Mouse (Mus musculus) testis, adult 10 weeks (tissue): ENCODE measurements around the gene 6820408C15Rik. TPM values are rescaled to one million over a fixed set of nuclear protein-coding genes. Genes with fewer than 3 reads are reported as not detected.

ENCODE experiments used
- polyA plus RNA-seq: library from polyadenylated mRNA; stranded (reverse); fragments of 350-450 nt; fragmentation: Illumina TruSeq; extraction: RNeasy Lipid Tissue Mini Kit (QIAGEN cat#74804); gene quantifications from one replicate; pipeline ENCODE4 v1.2.3, GENCODE M21; 2014; ENCODE audit warnings: low read depth, low replicate concordance

The 6820408C15Rik gene
- polyA plus RNA-seq: 73.2 TPM

DNA sequence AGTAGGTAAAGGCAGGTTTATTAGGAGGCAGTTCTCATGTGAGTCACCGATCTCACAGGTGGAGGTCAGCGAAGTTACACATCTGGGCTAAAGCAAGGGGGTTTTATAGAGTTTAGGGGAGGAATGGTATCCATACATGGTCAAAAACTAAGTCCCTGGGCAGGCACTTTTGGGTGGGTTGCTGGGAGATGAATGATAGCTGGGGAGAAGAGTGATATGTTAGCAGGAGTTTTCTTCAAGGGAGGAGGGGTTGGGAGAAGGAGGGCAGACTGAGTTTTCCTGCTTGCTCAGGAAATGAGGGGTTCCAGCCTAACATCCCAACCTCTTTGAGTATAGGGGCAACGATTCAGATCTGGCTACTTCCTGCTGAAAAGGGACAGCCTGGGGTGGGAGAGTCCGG lies at the start of gene 6820408C15Rik:
Gene 6820408C15Rik (plus strand): TSS at position 301 of the 400 bp plus-strand sequence.

DNA sequence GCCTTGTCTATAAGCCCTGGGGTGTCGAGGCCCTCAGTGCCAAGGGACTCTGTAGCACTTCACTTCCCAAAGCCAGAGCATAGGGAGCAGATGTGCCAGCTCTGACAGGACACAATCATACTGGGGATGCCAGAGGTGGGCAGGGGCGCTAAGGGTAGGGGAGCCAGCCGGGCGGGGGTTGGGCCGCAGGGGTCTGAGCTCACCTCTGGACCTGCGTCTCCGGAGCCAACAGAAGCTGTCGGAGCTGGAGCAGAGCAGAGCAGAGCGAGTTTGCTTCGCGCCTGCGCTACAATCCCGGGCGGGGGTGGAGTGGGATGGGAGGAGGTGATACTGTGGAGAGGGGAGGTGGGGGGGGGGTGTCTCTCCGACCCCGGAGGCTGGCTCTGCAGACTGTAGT lies 39.0 kb upstream of the 6820408C15Rik start, which contains the start of gene Nrsn2:
Gene Nrsn2 (minus strand): TSS at position 294 of the 397 bp plus-strand sequence.

DNA sequence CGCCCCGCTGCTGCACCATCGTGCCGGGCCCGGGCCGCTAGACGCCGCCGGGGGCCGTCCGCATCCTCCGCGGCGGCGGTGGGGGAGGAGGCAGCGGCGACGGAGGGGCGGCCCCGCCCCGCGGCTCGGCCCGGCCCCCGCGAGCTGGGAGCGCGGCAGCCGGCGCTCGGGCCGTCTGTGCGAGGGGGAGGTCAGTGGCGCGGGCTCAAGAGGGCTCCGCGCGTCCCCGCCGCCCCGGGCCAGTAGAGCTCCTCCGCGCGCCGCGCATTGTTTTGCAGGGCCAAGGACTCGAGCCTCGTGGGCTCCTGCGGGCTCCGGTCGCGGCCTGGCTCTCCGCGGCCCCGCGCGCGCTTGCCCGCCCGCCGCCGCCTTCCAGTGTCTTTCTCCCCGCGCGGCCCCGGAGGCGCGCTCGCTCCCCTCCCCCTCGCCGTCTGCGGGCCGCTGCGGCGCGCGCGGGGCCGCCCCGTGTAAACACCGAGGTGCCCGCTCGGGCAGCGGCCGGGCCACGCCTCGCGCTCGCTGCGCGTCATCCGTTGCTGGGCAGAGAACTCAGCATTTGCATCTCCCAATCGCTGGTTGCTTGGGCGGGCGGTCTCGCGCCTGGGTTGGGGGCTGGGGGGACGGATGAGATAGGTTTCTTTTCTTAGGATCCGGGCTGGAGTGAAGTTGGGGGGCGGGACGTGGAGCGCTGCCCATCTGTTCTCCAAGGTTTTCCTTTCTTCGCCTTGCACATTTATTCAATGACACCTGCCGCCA lies 17.5 kb upstream of the 6820408C15Rik start, which contains the start of gene Sox12:
Gene Sox12 (minus strand): TSS at position 384 of the 756 bp plus-strand sequence.

DNA sequence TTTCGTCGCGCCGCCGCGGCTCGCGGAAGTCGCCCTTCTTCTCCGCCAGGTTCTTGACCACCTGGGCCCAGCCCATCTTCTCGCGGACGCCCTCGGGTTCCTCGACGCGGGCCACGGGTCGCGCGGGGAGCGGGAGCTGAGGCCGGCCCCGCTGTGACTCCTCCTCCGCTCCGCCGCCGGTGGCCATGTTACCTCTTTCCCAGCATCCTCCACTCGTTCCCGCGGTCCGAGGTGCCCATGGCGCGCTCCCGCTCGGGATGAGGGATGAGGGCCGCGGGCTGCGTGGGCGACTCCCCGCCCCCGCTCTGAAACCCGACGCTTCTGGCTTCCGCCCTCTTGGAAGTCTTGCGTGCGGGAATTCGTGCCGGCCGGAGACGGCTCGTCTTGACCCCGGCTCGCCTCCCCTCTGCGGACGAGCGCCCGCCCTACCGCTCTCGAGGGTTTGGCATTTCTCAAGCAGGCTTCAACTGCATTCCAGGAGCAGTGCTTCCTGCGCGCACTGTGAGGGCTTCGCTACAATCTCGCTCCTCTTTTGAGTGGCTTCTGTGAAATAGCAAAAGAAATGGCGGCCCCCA lies 709 bp upstream of the 6820408C15Rik start, which contains the start of gene Zcchc3:
Gene Zcchc3 (minus strand): TSS at position 437 of the 575 bp plus-strand sequence.

DNA sequence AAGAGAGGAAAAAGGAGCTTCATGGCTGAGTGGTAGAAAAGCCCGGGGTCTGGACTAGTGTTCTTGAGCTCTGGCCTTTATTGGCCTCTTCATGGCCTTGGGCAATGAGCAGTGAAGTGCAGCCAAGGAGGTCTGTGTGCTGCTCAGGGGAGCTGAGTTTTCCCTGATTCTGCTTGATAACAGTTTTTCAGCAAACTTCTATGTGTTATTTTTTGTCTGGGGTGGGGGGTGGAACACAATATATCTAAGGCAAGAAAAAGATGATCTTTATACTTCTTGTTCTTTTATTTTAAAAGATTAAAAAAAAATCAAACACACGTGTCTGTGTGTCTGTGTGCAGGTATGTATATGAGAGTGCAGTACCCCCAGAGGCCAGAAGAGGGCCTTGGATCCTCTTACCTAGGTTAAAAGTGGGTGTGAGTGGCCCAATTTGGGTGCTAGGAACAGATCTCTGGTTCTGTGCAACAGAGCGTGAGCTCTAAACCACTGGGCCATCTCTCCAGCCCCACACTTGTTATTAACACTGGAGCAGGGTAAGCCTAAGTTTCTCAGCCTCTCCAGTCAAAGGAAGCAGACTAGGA lies 49.3 kb downstream of the 6820408C15Rik start, which contains the start of gene Defb23:
Gene Defb23 (minus strand): TSS at position 51 of the 581 bp plus-strand sequence.

DNA sequence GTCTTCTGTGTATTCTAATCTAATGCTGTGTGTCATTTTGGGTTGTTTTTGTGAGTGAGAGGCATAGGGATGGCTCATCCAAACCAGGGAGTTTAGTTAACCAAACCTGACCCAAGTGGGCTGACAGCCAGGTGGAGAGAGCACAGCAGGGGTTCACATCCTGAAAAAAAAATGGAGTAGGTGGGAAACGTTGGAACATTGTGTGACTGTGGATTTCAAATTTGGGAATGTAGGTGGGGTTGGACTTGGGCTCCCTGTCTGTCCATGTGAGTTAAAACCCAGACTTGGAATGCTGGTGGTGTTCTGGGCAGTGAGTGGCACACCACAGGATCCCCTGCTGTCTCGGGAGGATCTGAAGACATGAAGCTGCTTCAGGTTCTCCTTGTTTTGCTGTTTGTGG lies 61.4 kb downstream of the 6820408C15Rik start, which contains the start of gene Defb20:
Gene Defb20 (plus strand): TSS at position 301 of the 400 bp plus-strand sequence.

DNA sequence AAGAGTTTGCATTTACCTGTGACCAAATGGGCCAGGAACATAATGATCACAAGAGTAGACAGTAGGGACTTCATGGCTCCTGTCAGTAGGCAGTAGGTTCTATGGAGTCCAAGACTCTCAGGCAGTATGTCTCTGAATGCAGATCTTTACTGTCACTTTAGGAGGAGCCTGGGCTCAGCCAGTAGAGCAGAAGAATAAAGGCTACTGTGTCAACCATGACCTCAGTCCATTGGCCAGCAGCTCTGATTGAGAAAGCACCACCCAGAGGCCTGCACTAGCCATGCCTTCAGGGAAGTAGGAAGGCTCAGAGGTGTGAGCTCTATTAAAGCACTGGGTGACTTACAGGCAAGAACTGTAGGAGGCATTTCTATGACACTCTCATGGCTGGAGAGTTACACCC lies 74.7 kb downstream of the 6820408C15Rik start, which contains the start of gene Defb22:
Gene Defb22 (minus strand): TSS at position 101 of the 400 bp plus-strand sequence.

Other genes with a start within 250 kb of the 6820408C15Rik start
- 41.2 TPM for gene Csnk2a1, start 188.7 kb upstream of the 6820408C15Rik start, polyA plus RNA-seq
- 43.6 TPM for gene Tbc1d20, start 121.8 kb upstream of the 6820408C15Rik start, polyA plus RNA-seq
- gene Rbck1, start 82.9 kb upstream of the 6820408C15Rik start, polyA plus RNA-seq: 0.56 TPM
- not detected for gene Trib3, start 71.6 kb upstream of the 6820408C15Rik start, polyA plus RNA-seq
- not detected for gene Nrsn2, start 38.9 kb upstream of the 6820408C15Rik start, polyA plus RNA-seq
- gene Sox12, start 17.5 kb upstream of the 6820408C15Rik start, polyA plus RNA-seq: 0.66 TPM
- gene Zcchc3, start 560 bp upstream of the 6820408C15Rik start, polyA plus RNA-seq: 2.5 TPM
- gene Defb23, start 49.0 kb downstream of the 6820408C15Rik start, polyA plus RNA-seq: not detected
- not detected for gene Defb20, start 61.5 kb downstream of the 6820408C15Rik start, polyA plus RNA-seq
- 1.5 TPM for gene Defb22, start 74.6 kb downstream of the 6820408C15Rik start, polyA plus RNA-seq
- gene Defb26, start 96.1 kb downstream of the 6820408C15Rik start, polyA plus RNA-seq: not detected
- gene Defb28, start 102.7 kb downstream of the 6820408C15Rik start, polyA plus RNA-seq: 3.7 TPM
- gene Defb29, start 124.5 kb downstream of the 6820408C15Rik start, polyA plus RNA-seq: not detected
- gene Gm17416, start 153.8 kb downstream of the 6820408C15Rik start, polyA plus RNA-seq: not detected
- 9.7 TPM for gene Defb21, start 157.2 kb downstream of the 6820408C15Rik start, polyA plus RNA-seq
- 297 TPM for gene Defb19, start 164.7 kb downstream of the 6820408C15Rik start, polyA plus RNA-seq
- 22.0 TPM for gene Defb45, start 183.8 kb downstream of the 6820408C15Rik start, polyA plus RNA-seq
- gene Defb36, start 188.7 kb downstream of the 6820408C15Rik start, polyA plus RNA-seq: 3.6 TPM
- gene Defb25, start 207.5 kb downstream of the 6820408C15Rik start, polyA plus RNA-seq: not detected
- 0.24 TPM for gene Rem1, start 211.4 kb downstream of the 6820408C15Rik start, polyA plus RNA-seq